Mouse (Mus musculus) thymus, postnatal 25 days (tissue): Measurements from ENCODE around the gene Fam173a.

Experiments used
- DNase-seq: peaks from one replicate; pipeline ENCODE4 v3.0.0; 2022

Fam173a gene

GRCm38 (mm10) chr17:25796211-25796771 is 3.6 kb upstream of the Fam173a start:
- DNase-seq = peak; percentile 31

- no peak for DNase-seq
Measured at GRCm38 (mm10) chr17:25795609-25796092, 3.0 kb upstream of the Fam173a start, which contains the start of gene AC134908.4. AC134908.4 (minus strand) TSS chr17:25795659.

GRCm38 (mm10) chr17:25794998-25795397 is 2.3 kb upstream of the Fam173a start:
- DNase-seq = no peak

- no peak for DNase-seq
Measured at GRCm38 (mm10) chr17:25794197-25794596, 1.5 kb upstream of the Fam173a start.

- DNase-seq = peak; percentile 89
Measured at GRCm38 (mm10) chr17:25791843-25792527, 716 bp downstream of the Fam173a start.

GRCm38 (mm10) chr17:25791320-25791842 is 1.3 kb downstream of the Fam173a start:
- DNase-seq = no peak

GRCm38 (mm10) chr17:25786781-25787504 is 5.8 kb downstream of the Fam173a start:
- no peak for DNase-seq

- DNase-seq = no peak
Measured at GRCm38 (mm10) chr17:25786280-25786679, 6.4 kb downstream of the Fam173a start, which contains the start of gene Ccdc78. Ccdc78 (plus strand) TSS chr17:25786580.

GRCm38 (mm10) chr17:25785281-25785745 is 7.4 kb downstream of the Fam173a start, which contains the start of gene Haghl:
Haghl (minus strand) TSS chr17:25785673.
- peak; percentile 94 for DNase-seq

GRCm38 (mm10) chr17:25783861-25784574 is 8.7 kb downstream of the Fam173a start:
- DNase-seq = no peak

- DNase-seq = no peak
Measured at GRCm38 (mm10) chr17:25783086-25783485, 9.6 kb downstream of the Fam173a start.

- no peak for DNase-seq
Measured at GRCm38 (mm10) chr17:25781339-25781738, 11.4 kb downstream of the Fam173a start.

GRCm38 (mm10) chr17:25777948-25778347 is 14.8 kb downstream of the Fam173a start:
- DNase-seq = no peak

GRCm38 (mm10) chr17:25775318-25776062 is 17.2 kb downstream of the Fam173a start:
- DNase-seq = no peak

- peak; percentile 98 for DNase-seq
Measured at GRCm38 (mm10) chr17:25773549-25774120, 19.1 kb downstream of the Fam173a start, which contains the start of gene Narfl. Narfl (plus strand) TSS chr17:25773776.

GRCm38 (mm10) chr17:25769331-25769730 is 23.4 kb downstream of the Fam173a start:
- no peak for DNase-seq

GRCm38 (mm10) chr17:25765886-25766285 is 26.8 kb downstream of the Fam173a start:
- no peak for DNase-seq

GRCm38 (mm10) chr17:25762591-25762990 is 30.1 kb downstream of the Fam173a start:
- DNase-seq = no peak

GRCm38 (mm10) chr17:25761561-25761970 is 31.1 kb downstream of the Fam173a start:
- DNase-seq = no peak

GRCm38 (mm10) chr17:25760148-25760547 is 32.6 kb downstream of the Fam173a start:
- DNase-seq = no peak

- DNase-seq = no peak
Measured at GRCm38 (mm10) chr17:25757691-25758090, 35.0 kb downstream of the Fam173a start.
